Mouse (Mus musculus): ENCODE results near the gene Tmem235. TPM values are rescaled to one million over a fixed set of nuclear protein-coding genes. Genes with fewer than 3 reads are reported as not detected.
A peak's percentile ranks its signal among the peaks of the same experiment; 100 is the strongest.

The Tmem235 gene
- polyA plus RNA-seq, 1 experiment = not detected

DNA sequence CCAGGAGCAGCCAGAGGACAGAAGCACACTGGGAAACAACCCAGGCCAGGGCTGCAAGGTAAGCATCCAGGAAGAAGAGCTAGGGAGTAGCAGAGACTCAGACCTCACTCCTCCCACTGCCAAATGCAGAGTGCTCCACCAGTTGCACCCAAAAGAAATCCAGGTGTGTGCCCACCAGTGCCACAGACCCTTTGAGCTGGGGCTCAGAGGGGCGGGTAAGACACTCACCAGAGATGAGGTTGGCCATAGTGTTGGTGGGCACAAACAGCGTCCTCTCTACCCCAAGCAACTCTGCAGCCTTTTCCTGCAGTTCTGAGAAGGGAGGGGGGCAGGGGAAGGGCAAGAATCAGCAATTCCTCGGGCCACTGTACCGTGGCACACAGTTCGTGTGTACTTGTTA lies 10.8 kb downstream of the Tmem235 start:
- TF ChIP-seq POLR2A (IDR thresholded peaks at IDR 0.05; ENCODE audit: insufficient read length, low read depth) = no peak
- TF ChIP-seq E2F4 (IDR thresholded peaks at IDR 0.05; ENCODE audit: insufficient read depth) = no peak
- no peak for TF ChIP-seq POLR2AphosphoS2 (IDR thresholded peaks at IDR 0.05; ENCODE audit: insufficient read length, low read depth)
- TF ChIP-seq MYOD1 (IDR thresholded peaks at IDR 0.05; ENCODE audit: control insufficient read depth in 1 of 3, insufficient read length in 2 of 3, low read depth in 2 of 3) = no peak
- no peak for TF ChIP-seq CEBPB (IDR thresholded peaks at IDR 0.05; ENCODE audit: insufficient read depth, poor library complexity, severe bottlenecking)
- TF ChIP-seq TCF12 (IDR thresholded peaks at IDR 0.05; ENCODE audit: insufficient read depth, poor library complexity, severe bottlenecking) = no peak
- no peak for TF ChIP-seq SRF (IDR thresholded peaks at IDR 0.05; ENCODE audit: control insufficient read depth, insufficient read length, low read depth)
- no peak for TF ChIP-seq MYOG (IDR thresholded peaks at IDR 0.05; ENCODE audit: control insufficient read depth in 1 of 3, insufficient read depth in 1 of 3, insufficient read length in 2 of 3, low read depth in 2 of 3)
- no peak for TF ChIP-seq REST (IDR thresholded peaks at IDR 0.05; ENCODE audit: insufficient read depth, insufficient read length)
- TF ChIP-seq MAX (IDR thresholded peaks at IDR 0.05; ENCODE audit: low read depth) = no peak
- no peak for TF ChIP-seq TCF3 (IDR thresholded peaks at IDR 0.05; ENCODE audit: insufficient read length, low read depth)
- no peak for TF ChIP-seq USF1 (IDR thresholded peaks at IDR 0.05; ENCODE audit: low read depth)
- no peaks in the 10 kb centered on the region for H3K79me2 ChIP-seq (ENCODE audit: control insufficient read depth, insufficient read depth)
- no peak overlapping the region for H3K4me3 ChIP-seq
- no peaks in the 10 kb centered on the region for H3K27me3 ChIP-seq (ENCODE audit: control insufficient read depth, insufficient read depth, insufficient read length)
- no peaks in the 10 kb centered on the region for H3K36me3 ChIP-seq (ENCODE audit: control insufficient read depth, insufficient read depth)
- H3K4me2 ChIP-seq (ENCODE audit: low read depth) = no peak overlapping the region
- no peak overlapping the region for H3ac ChIP-seq (ENCODE audit: control insufficient read depth, insufficient read length)

- Histone ChIP-seq H3K27me3 (ENCODE audit: control insufficient read depth, insufficient read depth, insufficient read length) (no peaks in the 10 kb centered on the region), H3K79me2 (ENCODE audit: control insufficient read depth, insufficient read depth) (no peaks in the 10 kb centered on the region), H3K4me3 (peak overlapping the region; percentile 25), H3ac (ENCODE audit: control insufficient read depth, insufficient read length) (no peak overlapping the region), H3K4me2 (ENCODE audit: low read depth) (peak overlapping the region; percentile 18), H3K36me3 (ENCODE audit: control insufficient read depth, insufficient read depth) (no peaks in the 10 kb centered on the region)
- TF ChIP-seq MYOD1 (IDR thresholded peaks at IDR 0.05; ENCODE audit: control insufficient read depth in 1 of 3, insufficient read length in 2 of 3, low read depth in 2 of 3) (no peak), USF1 (IDR thresholded peaks at IDR 0.05; ENCODE audit: low read depth) (no peak), POLR2AphosphoS2 (IDR thresholded peaks at IDR 0.05; ENCODE audit: insufficient read length, low read depth) (no peak), E2F4 (IDR thresholded peaks at IDR 0.05; ENCODE audit: insufficient read depth) (no peak), MYOG (IDR thresholded peaks at IDR 0.05; ENCODE audit: control insufficient read depth in 1 of 3, insufficient read depth in 1 of 3, insufficient read length in 2 of 3, low read depth in 2 of 3) (peak in 1 of 3 experiments; percentile 57)
Measured at GRCm38 (mm10) chr11:117871911-117872584, 11.5 kb downstream of the Tmem235 start.

DNA sequence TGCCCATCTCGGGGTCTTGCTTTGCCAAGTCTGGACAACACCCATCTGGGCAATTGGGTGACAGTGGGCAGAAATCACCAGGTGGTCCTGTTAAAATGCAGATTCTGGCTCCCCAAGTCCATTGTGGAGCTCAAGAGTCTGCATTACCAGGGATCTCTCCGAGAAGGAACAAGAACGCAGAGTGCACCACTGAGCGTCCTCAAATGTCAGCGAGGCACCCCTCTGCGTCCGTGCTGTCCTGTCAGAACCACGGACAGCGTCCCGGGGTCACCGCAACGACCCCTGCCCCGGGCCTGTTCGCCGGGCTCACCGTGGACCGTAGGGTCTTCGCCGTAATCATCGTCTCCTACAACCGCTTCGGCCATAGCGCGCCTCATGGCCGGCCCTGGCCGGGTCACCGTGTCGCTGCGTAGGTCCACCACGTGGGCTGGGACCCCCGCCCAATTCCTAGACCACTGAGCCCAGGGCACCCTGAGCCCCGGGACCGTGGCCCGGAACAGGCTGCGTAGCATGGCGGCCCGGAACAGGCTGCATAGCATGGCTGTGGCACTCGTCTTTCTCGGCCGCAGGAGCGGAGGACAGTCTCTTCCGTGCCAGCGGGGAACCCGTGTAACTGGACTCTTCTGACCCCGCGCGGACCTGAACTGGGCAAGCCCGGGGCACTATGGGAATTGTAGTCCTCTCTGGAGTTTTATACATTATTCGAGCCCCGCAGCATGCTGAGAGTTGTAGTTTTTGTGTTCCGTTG lies 12.5 kb downstream of the Tmem235 start, which contains the start of gene Tha1:
TSS of gene Tha1 (minus strand) at position 621 of the 748 bp plus-strand sequence.
- Histone ChIP-seq H3K27me3 (ENCODE audit: control insufficient read depth, insufficient read depth, insufficient read length) (no peaks in the 10 kb centered on the region), H3ac (ENCODE audit: control insufficient read depth, insufficient read length) (peak within 1 kb of the TSS; percentile 14), H3K4me2 (ENCODE audit: low read depth) (peak within 1 kb of the TSS; percentile 94), H3K36me3 (ENCODE audit: control insufficient read depth, insufficient read depth) (no peaks in the 10 kb centered on the region), H3K4me3 (peak within 1 kb of the TSS; percentile 25), H3K79me2 (ENCODE audit: control insufficient read depth, insufficient read depth) (no peaks in the 10 kb centered on the region)
- peak; percentile 78 for TF ChIP-seq POLR2A (IDR thresholded peaks at IDR 0.05; ENCODE audit: insufficient read length, low read depth)
- peak in 1 of 3 experiments; percentile 5 for TF ChIP-seq MYOG (IDR thresholded peaks at IDR 0.05; ENCODE audit: control insufficient read depth in 1 of 3, insufficient read depth in 1 of 3, insufficient read length in 2 of 3, low read depth in 2 of 3)
- TF ChIP-seq REST (IDR thresholded peaks at IDR 0.05; ENCODE audit: insufficient read depth, insufficient read length) = peak; percentile 91
- no peak for TF ChIP-seq TCF12 (IDR thresholded peaks at IDR 0.05; ENCODE audit: insufficient read depth, poor library complexity, severe bottlenecking)
- TF ChIP-seq MYOD1 (IDR thresholded peaks at IDR 0.05; ENCODE audit: control insufficient read depth in 1 of 3, insufficient read length in 2 of 3, low read depth in 2 of 3) = no peak
- TF ChIP-seq SRF (IDR thresholded peaks at IDR 0.05; ENCODE audit: control insufficient read depth, insufficient read length, low read depth) = peak; percentile 28
- TF ChIP-seq POLR2AphosphoS2 (IDR thresholded peaks at IDR 0.05; ENCODE audit: insufficient read length, low read depth) = peak; percentile 69

- Histone ChIP-seq H3K27me3 (ENCODE audit: control insufficient read depth, insufficient read depth, insufficient read length) (no peaks in the 10 kb centered on the region), H3K4me2 (ENCODE audit: low read depth) (no peak overlapping the region), H3K79me2 (ENCODE audit: control insufficient read depth, insufficient read depth) (no peaks in the 10 kb centered on the region), H3K4me3 (no peak overlapping the region), H3ac (ENCODE audit: control insufficient read depth, insufficient read length) (no peak overlapping the region), H3K36me3 (ENCODE audit: control insufficient read depth, insufficient read depth) (no peaks in the 10 kb centered on the region)
- TF ChIP-seq CEBPB (IDR thresholded peaks at IDR 0.05; ENCODE audit: insufficient read depth, poor library complexity, severe bottlenecking) (no peak), E2F4 (IDR thresholded peaks at IDR 0.05; ENCODE audit: insufficient read depth) (no peak), TCF12 (IDR thresholded peaks at IDR 0.05; ENCODE audit: insufficient read depth, poor library complexity, severe bottlenecking) (no peak), MYOD1 (IDR thresholded peaks at IDR 0.05; ENCODE audit: control insufficient read depth in 1 of 3, insufficient read length in 2 of 3, low read depth in 2 of 3) (no peak), MYOG (IDR thresholded peaks at IDR 0.05; ENCODE audit: control insufficient read depth in 1 of 3, insufficient read depth in 1 of 3, insufficient read length in 2 of 3, low read depth in 2 of 3) (no peak), TCF3 (IDR thresholded peaks at IDR 0.05; ENCODE audit: insufficient read length, low read depth) (no peak), POLR2AphosphoS2 (IDR thresholded peaks at IDR 0.05; ENCODE audit: insufficient read length, low read depth) (no peak), MAX (IDR thresholded peaks at IDR 0.05; ENCODE audit: low read depth) (no peak), REST (IDR thresholded peaks at IDR 0.05; ENCODE audit: insufficient read depth, insufficient read length) (no peak), SRF (IDR thresholded peaks at IDR 0.05; ENCODE audit: control insufficient read depth, insufficient read length, low read depth) (no peak), POLR2A (IDR thresholded peaks at IDR 0.05; ENCODE audit: insufficient read length, low read depth) (no peak), USF1 (IDR thresholded peaks at IDR 0.05; ENCODE audit: low read depth) (no peak)
Measured at GRCm38 (mm10) chr11:117874419-117874818, 13.9 kb downstream of the Tmem235 start.

Measured in myocyte (in vitro differentiated cells).